Mouse (Mus musculus) stomach, embryonic 14.5 days (tissue): ENCODE measurements around the gene 2810459M11Rik. TPM values are rescaled to one million over a fixed set of nuclear protein-coding genes. Genes with fewer than 3 reads are reported as not detected.

Source experiments
- ATAC-seq: fragments of 200-750 bp; cut with Nextera tagmentation; 2 replicates; pipeline ENCODE4 v1.8.0; 2017; ENCODE audit warnings: low read depth, moderate TSS enrichment; ENCODE audit not compliant: insufficient number of reproducible peaks, insufficient read depth, low FRiP score
- H3K27ac ChIP-seq: fragments of 300-500 bp; sonication (generic); 2 replicates; pipeline ENCODE4 v1.5.1; 2014; ENCODE audit warnings: mild to moderate bottlenecking, low read length, moderate library complexity, mixed read lengths
- H3K27me3 ChIP-seq: fragments of 300-500 bp; sonication (generic); 2 replicates; pipeline ENCODE4 v1.6.1; 2014; ENCODE audit warnings: low read length, control low read depth, mixed read lengths; ENCODE audit not compliant: control insufficient read depth, insufficient read depth
- H3K36me3 ChIP-seq: fragments of 300-500 bp; sonication (generic); 2 replicates; pipeline ENCODE4 v1.6.1; 2014; ENCODE audit warnings: mild to moderate bottlenecking, control low read depth, low read length, moderate library complexity, mixed read lengths; ENCODE audit not compliant: control insufficient read depth, insufficient read depth
- H3K4me1 ChIP-seq: fragments of 300-500 bp; sonication (generic); 2 replicates; pipeline ENCODE4 v1.6.1; 2014; ENCODE audit warnings: low read length, control low read depth, mixed read lengths; ENCODE audit not compliant: control insufficient read depth, insufficient read depth
- H3K4me2 ChIP-seq: fragments of 300-500 bp; sonication (generic); replicated peaks from 2 replicates; pipeline ENCODE4 v1.6.1; 2014; ENCODE audit warnings: low read depth, low read length, control low read depth
- H3K4me3 ChIP-seq: fragments of 300-500 bp; sonication (generic); 2 replicates; pipeline ENCODE4 v1.5.1; 2014; ENCODE audit warnings: low read depth, low read length, control low read depth
- H3K9ac ChIP-seq: fragments of 300-500 bp; sonication (generic); replicated peaks from 2 replicates; pipeline ENCODE4 v1.6.1; 2014; ENCODE audit warnings: low read depth, mild to moderate bottlenecking, control low read depth, low read length, moderate library complexity, mixed read lengths
- H3K9me3 ChIP-seq: fragments of 300-500 bp; sonication (generic); 2 replicates; pipeline ENCODE4 v1.6.1; 2016; ENCODE audit warnings: low read depth, low read length, control low read depth; ENCODE audit not compliant: control insufficient read depth
- WGBS: fragments of 180-500 bp; shearing (Covaris S2); extraction: QIAGEN DNeasy Blood & Tissue Kit; methylation state at CpG from one replicate; pipeline ENCODE4 v1.1.7; 2014; 5-methylcytosine and 5-hydroxymethylcytosine counted together
- polyA plus RNA-seq: library from polyadenylated mRNA; unstranded; fragments of >200 nt; fragmentation: Nextera tagmentation; extraction: Ambion mirVana; gene quantifications from 2 replicates; pipeline ENCODE4 v1.2.1, GENCODE M21; 2014

2810459M11Rik gene
- polyA plus RNA-seq, 1 experiment from 2014 or later, result 2.9 TPM

GRCm38 (mm10) chr1:86062523-86062922 lies 16.9 kb downstream of the 2810459M11Rik start:
- Histone ChIP-seq H3K27me3 (no peaks in the 10 kb centered on the region), H3K9me3 (no peaks in the 10 kb centered on the region; the same call in 1 of the 2 replicates), H3K4me3 (no peak overlapping the region), H3K9ac (no peak overlapping the region), H3K27ac (no peak overlapping the region), H3K4me1 (peaks cover 10% of the 10 kb centered on the region), H3K4me2 (no peak overlapping the region), H3K36me3 (no peaks in the 10 kb centered on the region)
- ATAC-seq, result no peak
- 83% methylated on average over 6 of the region's 6 CpGs for WGBS

DNA sequence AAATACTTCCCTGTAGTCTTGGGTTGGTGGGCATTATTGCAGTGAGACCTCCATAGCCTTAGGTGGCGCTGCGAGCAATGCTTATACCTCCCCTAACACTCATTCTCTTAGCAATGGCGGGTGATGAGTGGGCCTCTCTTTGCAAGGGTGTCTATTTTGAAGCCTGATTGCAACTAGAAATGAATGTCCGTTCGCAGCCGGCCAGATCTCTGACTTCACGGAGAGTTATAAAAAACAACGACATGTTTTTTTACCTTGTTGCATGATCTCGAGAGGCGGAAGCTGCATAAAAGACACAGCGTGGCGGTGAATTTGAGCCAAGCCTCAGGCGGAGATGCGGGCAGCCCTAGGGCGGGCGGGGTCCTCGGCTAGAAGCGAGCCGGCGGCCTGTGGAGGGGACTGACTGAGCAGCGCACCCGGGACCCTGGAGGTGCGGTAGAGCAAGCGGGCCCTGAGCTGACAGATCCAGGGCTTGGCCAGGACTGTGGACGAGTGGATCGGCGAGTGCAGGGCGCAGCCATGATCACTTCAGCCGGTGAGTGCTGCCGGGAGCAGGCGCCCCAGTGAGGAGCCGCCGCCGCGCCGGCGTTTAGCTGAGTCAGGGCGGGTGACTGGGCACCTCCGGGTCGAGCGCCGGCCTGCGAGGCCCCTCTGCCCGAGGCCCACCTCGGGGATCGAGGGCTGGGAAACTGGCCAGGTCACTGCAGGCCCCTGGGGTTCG lies 18.8 kb downstream of the 2810459M11Rik start, which contains the start of gene Psmd1:
Gene Psmd1, plus strand, starts transcription at position 117 of the 721 bp plus-strand sequence.
- Histone ChIP-seq H3K36me3 (no peaks in the 10 kb centered on the region), H3K4me1 (peaks cover 10% of the 10 kb centered on the region), H3K9me3 (no peaks in the 10 kb centered on the region; the same call in 1 of the 2 replicates), H3K9ac (peak within 1 kb of the TSS; percentile 96), H3K27me3 (no peaks in the 10 kb centered on the region), H3K4me2 (peak within 1 kb of the TSS; percentile 89), H3K27ac (peak within 1 kb of the TSS; percentile 35; the same call in 1 of the 2 replicates), H3K4me3 (peak within 1 kb of the TSS; percentile 95)
- WGBS, result under 1% methylated on average over 47 of the region's 47 CpGs
- peak; percentile 92 for ATAC-seq

- ATAC-seq, result no peak
- peaks cover 57% of the 10 kb centered on the region for H3K36me3 ChIP-seq
Measured at GRCm38 (mm10) chr1:86076565-86076964, 30.9 kb downstream of the 2810459M11Rik start.

DNA sequence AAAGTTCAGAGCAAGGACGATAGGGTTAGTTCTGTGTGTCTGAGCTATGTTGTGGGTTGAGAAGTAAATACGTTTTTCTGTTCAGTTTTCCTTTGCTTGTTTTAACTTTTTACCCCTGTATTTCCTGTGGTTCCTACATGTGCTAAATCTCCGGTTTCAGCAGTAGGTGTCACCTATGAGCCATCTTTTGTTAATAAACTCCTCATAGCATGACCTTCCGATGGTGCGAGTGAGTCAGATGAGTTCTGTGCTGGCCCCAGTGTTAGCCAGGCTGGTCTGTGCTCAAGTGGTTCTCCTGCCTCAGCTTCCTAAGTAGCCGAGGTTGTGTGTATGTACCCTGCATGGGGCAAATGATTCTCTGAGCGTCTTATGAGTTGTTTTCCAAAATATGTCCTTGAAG lies 48.8 kb downstream of the 2810459M11Rik start:
- no peak for ATAC-seq
- no peaks in the 10 kb centered on the region for H3K9me3 ChIP-seq
- no peak overlapping the region for H3K27ac ChIP-seq
- H3K36me3 ChIP-seq, result peaks cover 43% of the 10 kb centered on the region
- no peaks in the 10 kb centered on the region for H3K4me1 ChIP-seq
- no peak overlapping the region for H3K4me2 ChIP-seq
- no peak overlapping the region for H3K4me3 ChIP-seq
- WGBS, result 82% methylated on average over 7 of the region's 7 CpGs
- no peak overlapping the region for H3K9ac ChIP-seq
- no peaks in the 10 kb centered on the region for H3K27me3 ChIP-seq

More at GRCm38 (mm10) chr1:86076565-86076964, 30.9 kb downstream of the 2810459M11Rik start:
- Histone ChIP-seq H3K4me1 (no peaks in the 10 kb centered on the region), H3K9ac (no peak overlapping the region), H3K4me3 (no peak overlapping the region), H3K4me2 (no peak overlapping the region), H3K27me3 (no peaks in the 10 kb centered on the region), H3K27ac (no peak overlapping the region), H3K9me3 (no peaks in the 10 kb centered on the region)
- WGBS, result 96% methylated on average over 2 of the region's 2 CpGs

- Histone ChIP-seq H3K36me3 (peaks cover 2% of the 10 kb centered on the region; the same call in 1 of the 2 replicates), H3K4me3 (no peak overlapping the region), H3K27ac (no peak overlapping the region), H3K9ac (no peak overlapping the region), H3K4me1 (no peaks in the 10 kb centered on the region), H3K4me2 (no peak overlapping the region), H3K27me3 (no peaks in the 10 kb centered on the region), H3K9me3 (no peaks in the 10 kb centered on the region)
- ATAC-seq, result no peak
- WGBS, result 83% methylated on average over 1 of the region's 1 CpGs
Measured at GRCm38 (mm10) chr1:86105054-86105453, 59.4 kb downstream of the 2810459M11Rik start.

Other genes with a start within 250 kb of the 2810459M11Rik start
- 137 and 147 TPM in 2 replicates for gene Itm2c, start 151.6 kb upstream of the 2810459M11Rik start, polyA plus RNA-seq
- gene 4933407L21Rik, start 117.4 kb upstream of the 2810459M11Rik start, polyA plus RNA-seq, result 0.13 and 0.49 TPM in 2 replicates
- gene Gpr55, start 84.9 kb upstream of the 2810459M11Rik start, polyA plus RNA-seq, result not detected in 2 replicates
- gene Spata3, start 29.0 kb upstream of the 2810459M11Rik start, polyA plus RNA-seq, result not detected in 2 replicates
- 154 and 160 TPM in 2 replicates for gene Psmd1, start 18.5 kb downstream of the 2810459M11Rik start, polyA plus RNA-seq
- gene Htr2b, start 66.1 kb downstream of the 2810459M11Rik start, polyA plus RNA-seq, result 0.70 and 1.00 TPM in 2 replicates
- gene Gm21972, start 87.8 kb downstream of the 2810459M11Rik start, polyA plus RNA-seq, result not detected in 2 replicates
- gene Armc9, start 108.9 kb downstream of the 2810459M11Rik start, polyA plus RNA-seq, result 22.7 and 30.1 TPM in 2 replicates